Mouse (Mus musculus): ENCODE measurements around the gene Igfbp4.

Igfbp4 gene

DNA sequence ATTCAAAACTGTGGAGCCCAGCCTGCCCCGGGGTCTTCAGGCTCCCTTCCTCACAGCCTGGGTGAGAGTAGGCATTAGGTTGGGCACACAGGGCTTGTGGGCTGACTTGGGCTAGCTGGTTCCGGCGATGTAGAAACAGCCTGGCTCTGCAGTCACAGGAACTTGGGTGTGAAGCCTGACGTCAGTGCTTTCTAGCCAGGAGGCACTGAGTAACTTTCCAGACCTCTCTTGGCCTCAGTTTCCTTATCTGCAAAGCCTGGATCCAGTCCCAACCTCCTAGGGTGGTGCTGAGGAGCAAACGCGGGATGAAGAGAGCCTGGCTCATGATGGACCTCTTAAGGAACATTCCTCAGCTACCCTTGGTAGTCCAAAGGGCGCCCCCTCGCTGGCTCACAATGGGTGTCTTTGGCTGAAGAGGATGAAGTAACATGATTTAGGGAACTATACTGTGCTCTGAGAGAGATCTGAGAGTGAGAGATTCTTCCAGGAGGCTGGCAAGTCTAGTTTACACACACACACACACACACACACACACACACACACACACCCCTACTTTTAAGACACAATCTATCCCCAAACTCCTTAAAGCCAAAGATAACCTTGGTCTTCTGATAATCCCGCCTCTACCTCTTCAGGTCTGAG, 40.0 kb downstream of the Igfbp4 start:
- DNase-seq (ENCODE audit: low spot score), result no peak

- DNase-seq (ENCODE audit: low spot score), result no peak
These were observed 40.5 kb downstream of the Igfbp4 start for GRCm38 (mm10) chr11:99081566-99081965.

DNA sequence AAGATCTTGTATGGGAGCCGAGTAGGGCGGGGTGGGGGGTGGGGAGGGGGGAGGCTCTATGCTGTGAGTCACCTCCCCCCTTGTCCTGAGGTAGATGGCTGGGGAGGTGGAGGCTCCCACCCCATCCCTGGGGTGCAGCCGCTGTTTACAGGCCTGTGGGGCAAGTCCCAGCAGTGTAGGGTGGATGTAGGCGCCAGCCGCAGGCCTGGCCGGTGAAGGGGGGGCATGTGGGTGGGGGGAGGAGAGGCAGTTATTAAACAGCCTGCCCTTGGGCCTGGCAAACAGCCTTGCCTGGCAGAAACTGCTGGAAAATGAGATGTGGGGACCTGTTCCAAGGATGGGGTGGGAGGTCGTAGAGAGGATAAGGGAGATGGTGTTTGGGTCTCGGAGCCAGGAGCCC, 41.1 kb downstream of the Igfbp4 start:
- no peak for DNase-seq (ENCODE audit: low spot score)

DNA sequence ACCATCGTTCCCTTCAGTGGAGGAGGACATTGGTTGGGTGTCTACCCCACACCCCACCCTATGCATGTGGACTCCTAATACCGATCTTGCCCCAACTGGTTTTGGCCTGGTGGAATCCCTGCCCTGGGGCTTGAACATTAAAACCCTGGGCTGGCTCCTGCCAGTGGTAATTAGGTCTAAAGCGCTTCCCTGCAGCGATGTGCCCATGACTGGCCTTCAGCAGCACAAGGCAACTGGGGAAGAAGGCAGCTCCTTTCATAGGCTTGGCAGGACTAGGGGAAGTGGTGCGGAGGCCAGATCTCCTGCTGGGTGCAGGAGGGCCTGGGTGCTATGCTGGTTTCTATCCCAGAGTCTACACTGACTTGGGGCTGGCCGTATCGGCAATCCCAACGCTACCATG, 42.5 kb downstream of the Igfbp4 start:
- DNase-seq (ENCODE audit: low spot score), result no peak

DNA sequence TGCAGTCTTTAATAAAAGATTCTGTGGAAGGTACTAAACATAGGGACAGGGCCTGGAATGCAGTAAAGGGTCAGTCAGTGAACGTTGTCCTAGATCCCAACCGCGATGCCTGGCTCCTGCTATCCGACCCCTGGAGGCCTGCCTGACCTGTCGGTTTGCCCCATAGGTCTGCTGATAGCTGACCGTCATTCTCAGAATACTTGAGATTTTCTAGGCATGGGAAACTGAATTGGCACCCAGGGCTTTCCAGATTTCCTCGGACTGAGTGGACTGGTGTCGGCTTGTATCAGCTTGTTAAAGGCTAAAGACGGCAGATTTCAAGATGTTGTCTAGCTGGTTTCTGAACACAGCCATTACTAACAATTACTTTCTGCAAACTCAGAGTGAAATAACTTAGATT, 43.3 kb downstream of the Igfbp4 start:
- no peak for DNase-seq (ENCODE audit: low spot score)

GRCm38 (mm10) chr11:99088486-99088885, 47.4 kb downstream of the Igfbp4 start:
- no peak for DNase-seq (ENCODE audit: low spot score)

DNA sequence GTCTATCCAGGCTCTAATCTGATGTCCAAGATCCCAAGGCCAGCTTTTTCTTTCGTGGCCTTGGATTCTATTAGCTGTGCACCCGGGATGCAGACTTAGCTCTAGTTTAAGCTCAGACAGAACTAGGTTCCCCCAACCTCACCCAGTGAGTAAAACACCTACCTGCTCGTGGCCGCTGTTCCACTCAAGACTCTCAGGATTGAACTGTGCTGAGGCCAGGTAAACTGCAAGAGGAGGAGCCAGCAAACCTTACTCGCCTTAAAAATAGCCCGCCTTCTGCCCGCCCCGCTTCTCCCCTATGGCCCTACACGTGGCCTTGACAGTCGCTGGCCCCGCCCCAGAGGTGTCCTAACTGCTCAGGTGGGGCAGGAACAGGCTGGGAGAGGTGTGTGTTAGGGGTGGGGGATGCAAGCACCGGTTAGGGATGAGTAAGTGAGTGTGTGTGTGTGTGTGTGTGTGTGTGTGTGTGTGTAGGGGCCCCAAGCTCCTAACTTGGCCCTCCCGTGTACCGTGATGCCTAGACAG, 48.1 kb downstream of the Igfbp4 start, which contains the start of gene Tns4:
Tns4 (minus strand) TSS at position 230 of the 525 bp plus-strand sequence.
- no peak for DNase-seq (ENCODE audit: low spot score)

GRCm38 (mm10) chr11:99090391-99090790, 49.3 kb downstream of the Igfbp4 start:
- DNase-seq (ENCODE audit: low spot score), result no peak

GRCm38 (mm10) chr11:99091666-99092065, 50.6 kb downstream of the Igfbp4 start:
- no peak for DNase-seq (ENCODE audit: low spot score)

GRCm38 (mm10) chr11:99093740-99094139, 52.7 kb downstream of the Igfbp4 start:
- no peak for DNase-seq (ENCODE audit: low spot score)

DNA sequence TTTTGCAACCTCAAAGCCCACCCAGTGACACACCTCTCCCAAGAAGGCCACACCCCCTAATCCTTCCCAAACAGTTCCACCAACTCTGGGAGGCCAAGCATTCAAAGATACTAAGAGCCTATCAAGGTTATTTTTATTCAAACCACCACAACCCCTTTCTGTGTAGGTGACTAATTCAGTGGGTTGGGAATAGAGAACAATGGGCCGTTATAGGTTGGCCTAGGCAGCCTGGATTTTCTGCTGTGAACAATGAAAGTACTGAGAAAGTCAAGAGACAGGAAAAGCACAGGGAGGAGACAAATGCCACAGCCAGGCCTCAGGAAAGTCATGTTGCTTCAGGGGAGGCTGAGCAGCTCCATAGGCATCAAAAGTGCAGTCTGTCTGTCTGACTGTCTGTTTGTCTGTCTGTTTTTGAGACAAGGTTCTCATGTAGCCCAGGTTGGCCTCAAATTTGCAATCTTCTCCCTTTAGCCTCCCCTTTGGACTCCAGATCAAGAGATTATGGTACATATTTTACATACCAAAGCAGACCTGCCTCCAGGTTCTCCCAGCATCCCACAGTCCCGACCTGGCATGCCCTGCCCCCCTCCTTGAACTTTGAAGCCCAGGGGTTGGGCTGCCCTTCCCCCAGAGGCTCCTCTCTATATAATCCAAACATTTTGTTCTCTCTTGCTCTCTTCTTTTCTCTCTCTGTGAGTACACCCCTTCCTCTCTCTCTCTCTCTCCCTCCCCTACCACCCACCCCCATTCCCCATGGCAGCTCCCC, 54.0 kb downstream of the Igfbp4 start:
- no peak for DNase-seq (ENCODE audit: low spot score)

GRCm38 (mm10) chr11:99095759-99096158, 54.7 kb downstream of the Igfbp4 start:
- no peak for DNase-seq (ENCODE audit: low spot score)

- no peak for DNase-seq (ENCODE audit: low spot score)
These were observed 55.4 kb downstream of the Igfbp4 start for GRCm38 (mm10) chr11:99096417-99096816.

- no peak for DNase-seq (ENCODE audit: low spot score)
These were observed 56.1 kb downstream of the Igfbp4 start for GRCm38 (mm10) chr11:99096996-99097774.

DNA sequence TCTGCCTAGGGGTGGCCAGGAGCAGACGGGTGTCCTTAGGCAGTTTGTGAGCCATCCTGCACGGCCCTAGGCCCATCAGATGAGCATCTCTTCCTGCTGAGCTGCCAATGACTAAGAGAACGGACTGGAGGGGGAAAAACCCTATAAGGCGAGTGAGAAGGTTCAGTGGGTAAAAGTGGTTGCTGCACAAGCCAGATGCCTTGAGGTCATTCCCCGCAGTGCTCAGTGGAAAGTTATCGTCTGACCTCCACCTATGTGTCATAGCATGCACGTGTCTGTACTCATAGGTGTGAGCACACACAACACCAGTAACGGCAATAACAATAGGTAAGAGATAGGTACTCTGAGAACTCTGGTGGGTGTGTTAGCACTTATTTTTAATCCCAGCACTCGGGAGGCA, 57.9 kb downstream of the Igfbp4 start:
- no peak for DNase-seq (ENCODE audit: low spot score)

GRCm38 (mm10) chr11:99099516-99099915, 58.5 kb downstream of the Igfbp4 start:
- peak; percentile 48 for DNase-seq (ENCODE audit: low spot score)

GRCm38 (mm10) chr11:99100215-99100614, 59.2 kb downstream of the Igfbp4 start:
- DNase-seq (ENCODE audit: low spot score), result no peak

- DNase-seq (ENCODE audit: low spot score), result no peak
These were observed 60.6 kb downstream of the Igfbp4 start for GRCm38 (mm10) chr11:99101693-99102092.

DNA sequence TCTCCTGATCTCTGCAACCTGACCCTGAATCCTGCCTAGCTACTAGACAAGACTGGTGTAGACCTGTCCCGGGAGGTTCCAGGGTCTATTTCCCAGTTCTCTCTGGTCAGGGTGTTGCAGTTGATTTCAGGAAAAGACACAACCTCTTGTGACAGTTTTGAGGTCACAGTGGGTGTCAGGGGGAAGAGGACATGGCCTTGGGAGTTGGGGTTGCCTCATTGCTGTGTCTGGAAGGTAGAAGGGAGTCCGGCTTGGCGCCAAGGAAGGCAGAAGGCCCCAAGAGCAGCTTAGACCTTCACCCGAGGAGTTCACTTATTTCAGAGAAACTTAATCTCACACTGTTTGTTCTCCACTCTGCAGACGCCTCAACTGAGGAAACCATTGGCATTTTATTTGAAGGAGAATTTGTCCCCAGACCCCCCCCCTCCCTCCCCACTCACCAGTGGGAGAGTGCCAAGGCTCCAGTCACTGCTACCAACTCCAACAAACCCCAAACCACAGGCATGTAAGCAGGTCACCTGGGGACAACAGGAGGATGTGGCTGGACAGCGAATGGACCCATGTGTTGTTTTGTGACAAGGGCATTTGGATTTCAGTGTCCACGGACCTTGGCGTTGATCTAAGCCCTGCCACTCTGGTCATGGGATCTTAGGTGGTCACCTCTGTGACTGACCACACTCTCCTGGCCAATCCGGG, 61.7 kb downstream of the Igfbp4 start:
- DNase-seq (ENCODE audit: low spot score), result no peak

Data from ovary, postnatal 14 days (tissue).